Mouse (Mus musculus): ENCODE results near the gene Caap1.

Gene Caap1

GRCm38 (mm10) chr4:94556265-94557054 is at the start of gene Caap1, which contains the start of gene Gm10306:
TSS of gene Caap1 (minus strand) at chr4:94556796.
TSS of gene Gm10306 (plus strand) at chr4:94556546.
- DNase-seq (ENCODE audit: low spot score): peak; percentile 93

DNA sequence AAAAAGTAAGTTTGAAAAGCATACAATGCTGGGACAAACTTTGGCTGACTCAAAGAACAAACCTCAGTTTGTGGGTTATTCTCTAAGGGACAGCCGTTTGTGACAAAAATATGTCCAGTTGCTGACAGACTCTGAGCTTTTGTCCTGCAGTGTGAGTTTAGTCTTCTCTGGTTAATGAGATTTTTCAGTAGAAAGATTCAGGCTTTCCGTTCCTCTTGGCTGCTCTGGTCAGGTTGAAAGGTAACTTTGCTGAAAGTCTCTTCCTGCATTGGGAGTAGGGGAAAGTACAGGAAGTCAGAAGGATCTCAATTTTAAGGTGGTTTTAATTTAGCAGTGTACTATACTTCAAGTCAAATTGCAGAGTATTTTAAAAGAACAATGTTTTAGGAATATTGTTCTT is 49.0 kb upstream of the Caap1 start:
- no peak for DNase-seq (ENCODE audit: low spot score)

- DNase-seq (ENCODE audit: low spot score): no peak
These were observed 47.9 kb upstream of the Caap1 start for GRCm38 (mm10) chr4:94604452-94605019.

DNA sequence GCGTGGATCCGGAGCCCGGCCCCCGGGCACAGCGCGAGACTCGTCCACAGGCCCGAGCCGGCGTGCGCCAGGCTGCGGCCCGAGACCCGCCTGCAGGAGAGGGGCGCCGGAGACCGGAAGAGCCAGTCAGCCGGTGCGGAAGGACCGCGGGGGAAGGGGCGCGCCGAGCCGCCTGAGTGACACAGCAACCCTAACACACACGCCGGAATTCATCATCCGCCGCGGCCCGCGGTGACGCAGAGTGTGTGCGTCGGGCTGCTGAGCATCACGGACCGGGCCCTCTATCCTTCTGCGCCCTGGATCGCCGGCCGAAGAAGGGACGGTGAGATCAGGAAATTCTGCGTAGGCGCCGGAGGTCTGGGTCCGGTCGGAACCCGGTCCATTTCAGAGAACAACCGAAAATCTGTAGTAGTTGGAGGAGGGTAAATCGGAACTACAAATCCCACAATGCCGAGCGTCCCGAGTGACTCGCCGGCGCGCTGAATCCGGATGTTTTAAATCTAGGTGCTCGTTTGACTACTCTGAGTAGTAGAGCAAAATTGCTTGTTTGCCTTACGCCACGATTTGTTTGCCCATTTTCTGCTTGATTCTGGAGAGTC is 46.5 kb upstream of the Caap1 start, which contains the start of gene Plaa:
Plaa (minus strand) TSS at position 214 of the 599 bp plus-strand sequence.
- peak; percentile 87 for DNase-seq (ENCODE audit: low spot score)

- DNase-seq (ENCODE audit: low spot score): no peak
These were observed 46.0 kb upstream of the Caap1 start for GRCm38 (mm10) chr4:94602496-94603030.

DNA sequence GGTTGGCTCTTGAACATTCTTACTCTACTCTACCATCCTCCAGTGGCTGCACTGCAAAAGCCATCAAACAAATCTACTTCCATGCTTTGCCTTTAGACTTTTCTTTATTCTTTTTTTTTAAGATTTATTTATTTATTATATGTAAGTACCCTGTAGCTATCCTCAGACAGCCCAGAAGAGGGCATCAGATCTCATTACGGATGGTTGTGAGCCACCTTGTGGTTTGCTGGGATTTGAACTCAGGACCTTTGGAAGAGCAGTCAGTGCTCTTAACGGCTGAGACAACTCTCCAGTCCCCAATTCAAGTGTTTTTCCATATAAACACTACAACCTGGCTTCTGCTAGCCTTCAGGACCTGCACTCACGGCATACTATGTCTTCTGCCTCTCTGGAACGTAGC is 44.8 kb upstream of the Caap1 start:
- DNase-seq (ENCODE audit: low spot score): peak; percentile 39

GRCm38 (mm10) chr4:94592709-94593108 is 36.1 kb upstream of the Caap1 start:
- DNase-seq (ENCODE audit: low spot score): no peak

DNA sequence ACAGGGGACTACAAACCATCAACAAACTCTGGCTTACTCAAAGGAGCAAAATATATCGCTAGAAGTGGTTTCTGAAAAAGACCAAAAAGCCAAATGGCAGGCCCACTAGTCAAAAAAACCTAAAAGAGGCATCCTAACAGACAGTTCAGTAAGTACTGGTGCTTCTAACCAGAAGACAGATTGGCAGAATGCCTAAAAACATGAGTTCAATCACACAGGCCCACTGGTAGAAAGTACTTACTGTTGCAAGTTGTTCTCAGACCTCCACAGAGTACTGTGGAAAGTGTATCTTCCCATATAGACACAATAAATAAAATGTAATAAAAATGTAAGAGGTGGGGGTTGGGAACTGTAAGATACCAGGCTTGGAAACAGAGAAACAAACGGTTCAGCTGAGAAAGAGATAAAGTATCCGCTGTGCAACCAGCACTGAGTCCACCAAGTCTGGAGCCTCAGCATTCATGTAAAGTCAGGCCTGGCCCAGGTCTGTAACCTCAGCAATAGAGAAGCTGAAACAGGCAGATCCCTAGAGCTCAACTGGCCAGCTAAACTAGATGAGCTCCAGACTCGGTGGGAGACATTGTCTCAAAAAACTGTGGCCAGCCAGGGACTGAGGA is 35.3 kb upstream of the Caap1 start:
- DNase-seq (ENCODE audit: low spot score): no peak

- no peak for DNase-seq (ENCODE audit: low spot score)
These were observed 16.1 kb upstream of the Caap1 start for GRCm38 (mm10) chr4:94572677-94573076.

GRCm38 (mm10) chr4:94564297-94564696 is 7.7 kb upstream of the Caap1 start:
- no peak for DNase-seq (ENCODE audit: low spot score)

DNA sequence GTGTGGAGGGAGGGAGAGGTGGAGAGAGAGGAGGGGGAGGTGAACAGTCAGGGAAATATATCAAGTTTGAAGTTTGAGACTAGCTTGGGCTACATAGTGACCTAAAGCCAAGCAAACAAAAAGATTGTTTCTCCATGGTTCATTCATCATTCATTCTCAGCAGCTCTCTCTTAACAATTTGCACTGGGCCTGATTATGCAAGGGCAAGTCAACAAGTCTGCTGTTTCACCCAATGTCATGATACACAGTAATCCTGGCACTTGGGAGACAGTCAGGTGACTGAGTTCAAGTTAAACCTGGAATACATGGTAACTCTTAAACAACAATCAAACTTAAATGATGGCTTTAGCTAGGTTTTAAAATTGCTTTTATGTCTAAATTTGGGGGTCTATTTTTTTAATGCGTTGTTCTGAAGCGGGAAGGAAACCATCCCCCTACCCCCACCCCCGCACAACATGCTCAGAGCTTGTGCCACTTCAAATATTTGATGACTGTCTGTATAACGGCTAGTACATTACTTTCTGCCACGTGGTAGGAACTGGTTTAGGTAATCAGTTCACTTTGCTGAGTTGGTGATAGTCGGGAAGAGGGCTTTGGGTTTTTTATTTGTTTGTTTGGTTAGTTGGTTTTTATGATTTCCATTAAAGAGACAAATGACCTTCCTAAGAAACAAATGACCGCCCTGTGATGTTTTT is 5.5 kb upstream of the Caap1 start:
- DNase-seq (ENCODE audit: low spot score): peak; percentile 55

DNA sequence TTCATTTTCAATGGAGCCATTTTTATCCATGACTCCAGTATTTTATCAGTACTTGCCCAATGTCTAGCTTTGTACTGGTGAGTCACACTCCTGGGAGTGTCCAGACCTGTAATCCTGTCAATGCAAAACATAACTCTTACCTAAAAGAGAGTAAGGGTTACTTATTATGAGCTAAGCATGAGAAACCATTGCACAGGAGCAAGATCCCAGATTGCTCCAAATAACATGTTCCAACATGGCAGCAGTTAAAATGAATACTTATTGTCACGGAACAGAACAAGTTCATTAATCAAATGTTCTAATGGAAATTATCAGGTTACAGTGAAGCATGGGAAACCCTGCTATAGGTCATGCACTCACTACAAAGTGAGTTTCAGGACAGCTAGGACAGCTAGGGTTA is 3.7 kb upstream of the Caap1 start:
- DNase-seq (ENCODE audit: low spot score): no peak

GRCm38 (mm10) chr4:94559266-94559665 is 2.7 kb upstream of the Caap1 start:
- no peak for DNase-seq (ENCODE audit: low spot score)

DNA sequence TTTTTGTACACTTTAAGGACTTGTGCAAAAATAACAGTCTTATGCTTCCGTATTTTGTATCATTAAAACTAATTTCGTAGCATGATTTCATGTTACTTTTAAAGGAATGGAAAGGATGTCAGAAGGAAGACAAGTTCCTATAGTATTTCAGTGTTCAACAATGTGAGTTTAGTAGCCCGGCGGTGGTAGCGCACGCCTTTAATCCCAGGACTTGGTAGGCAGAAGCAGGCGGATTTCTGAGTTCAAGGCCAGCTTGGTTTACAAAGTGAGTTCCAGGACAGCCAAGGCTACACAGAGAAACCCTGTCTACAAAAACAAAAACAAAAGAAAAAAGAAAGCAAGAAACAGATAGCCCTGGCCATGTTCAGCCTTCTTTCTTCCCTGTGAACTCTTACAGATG is 549 bp upstream of the Caap1 start:
- DNase-seq (ENCODE audit: low spot score): no peak

GRCm38 (mm10) chr4:94554955-94555494 is 1.6 kb downstream of the Caap1 start:
- DNase-seq (ENCODE audit: low spot score): no peak

GRCm38 (mm10) chr4:94544321-94544720 is 12.3 kb downstream of the Caap1 start:
- no peak for DNase-seq (ENCODE audit: low spot score)

- no peak for DNase-seq (ENCODE audit: low spot score)
These were observed 13.6 kb downstream of the Caap1 start for GRCm38 (mm10) chr4:94543041-94543440.

DNA sequence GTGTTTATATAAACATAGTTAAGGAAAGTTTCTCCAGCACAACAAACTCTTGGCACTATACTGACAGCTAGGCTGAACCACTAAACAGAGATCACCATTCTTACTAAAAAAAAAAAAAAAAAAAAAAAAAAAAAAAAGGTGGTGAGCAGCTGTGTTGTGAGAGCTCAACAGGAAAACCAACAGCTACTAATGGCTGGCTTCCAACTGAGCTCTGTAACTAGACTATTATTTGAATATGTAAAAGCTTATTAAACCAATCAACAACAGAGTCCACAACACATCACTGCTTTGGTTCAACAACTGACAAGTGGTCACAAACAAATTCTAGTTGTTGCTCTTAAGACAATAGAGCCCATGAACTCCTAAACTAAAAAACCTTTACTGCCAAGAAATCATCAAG is 23.4 kb downstream of the Caap1 start:
- no peak for DNase-seq (ENCODE audit: low spot score)

DNA sequence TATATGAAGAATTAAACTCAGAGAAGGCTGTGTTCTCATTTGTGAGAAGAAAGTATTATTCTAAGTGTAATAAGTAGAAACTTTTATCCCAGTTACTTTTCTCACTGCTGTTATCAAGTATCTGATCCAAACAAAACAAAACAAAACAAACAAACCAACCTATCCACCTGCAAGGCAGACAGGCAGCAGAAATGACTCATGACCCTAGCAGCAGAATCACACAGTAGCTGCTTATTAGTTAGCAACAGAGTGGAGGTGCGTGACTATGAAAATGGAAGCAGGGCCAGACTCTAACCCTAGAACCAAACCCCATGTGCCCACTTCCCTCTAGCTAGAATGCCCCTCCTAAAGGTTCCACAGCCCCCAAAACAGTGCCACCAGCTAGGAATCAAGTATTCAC is 27.1 kb downstream of the Caap1 start:
- no peak for DNase-seq (ENCODE audit: low spot score)

GRCm38 (mm10) chr4:94523321-94523720 is 33.3 kb downstream of the Caap1 start:
- peak; percentile 39 for DNase-seq (ENCODE audit: low spot score)

DNA sequence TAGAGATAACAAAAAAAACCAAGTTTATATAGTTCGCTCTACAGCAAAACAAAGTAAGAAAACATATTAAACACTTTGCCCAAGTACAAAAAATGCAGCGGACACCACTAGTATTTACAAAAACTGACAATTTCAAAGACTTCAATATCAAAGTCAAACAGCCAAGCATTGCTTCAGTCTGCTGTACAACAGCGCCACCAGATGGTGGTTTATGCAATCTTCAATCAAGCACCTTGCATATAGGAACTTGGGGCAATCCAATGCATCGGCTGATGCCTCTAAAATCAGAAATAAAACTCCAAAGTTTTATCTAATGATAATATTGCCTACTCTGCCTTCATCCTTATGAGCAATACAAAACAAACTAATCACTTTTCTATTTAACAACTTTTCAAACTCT is 39.0 kb downstream of the Caap1 start:
- peak; percentile 53 for DNase-seq (ENCODE audit: low spot score)

DNA sequence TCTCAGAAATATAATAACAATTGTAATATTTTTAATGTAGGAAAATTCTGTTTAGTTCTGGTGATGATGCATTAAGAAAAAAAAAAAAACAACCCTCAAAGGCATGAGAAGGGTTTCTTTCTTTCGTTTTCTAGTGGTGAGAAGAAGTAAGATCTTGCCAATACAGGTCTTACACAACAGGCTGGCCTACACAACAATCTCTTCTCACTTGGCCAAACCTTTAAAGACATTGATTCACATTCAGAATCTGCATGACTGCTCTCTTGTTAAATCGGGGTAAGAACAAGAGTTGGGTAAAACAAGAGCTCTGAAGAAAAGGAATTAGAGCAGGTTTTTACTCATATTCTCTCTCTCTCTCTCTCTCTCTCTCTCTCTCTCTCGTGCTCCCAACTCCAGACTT is 41.2 kb downstream of the Caap1 start:
- DNase-seq (ENCODE audit: low spot score): peak; percentile 58

Measured in adipocyte (in vitro differentiated cells).